Mouse (Mus musculus) small intestine, adult 2 months (tissue): Measurements from ENCODE around the gene Eapp. TPM values are rescaled to one million over a fixed set of nuclear protein-coding genes. Genes with fewer than 3 reads are reported as not detected.

Source experiments
- H3K27ac ChIP-seq: fragments of 200-500 bp; 2 replicates; pipeline ENCODE4 v1.5.1; 2012; ENCODE audit warnings: low read depth, low read length, control low read depth, inconsistent platforms; ENCODE audit not compliant: insufficient read depth
- H3K27me3 ChIP-seq: fragments of 200-500 bp; 2 replicates; pipeline ENCODE4 v1.6.1; 2012; ENCODE audit warnings: mild to moderate bottlenecking, moderate library complexity, low read length, inconsistent platforms; ENCODE audit not compliant: control insufficient read depth, insufficient read depth
- H3K36me3 ChIP-seq: fragments of 200-500 bp; 2 replicates; pipeline ENCODE4 v1.6.1; 2012; ENCODE audit warnings: mild to moderate bottlenecking, low read length, control low read depth, inconsistent platforms; ENCODE audit not compliant: control insufficient read depth, insufficient read depth
- H3K4me1 ChIP-seq: fragments of 200-500 bp; 2 replicates; pipeline ENCODE4 v1.6.1; 2012; ENCODE audit warnings: low read length, inconsistent platforms, mixed read lengths; ENCODE audit not compliant: control insufficient read depth, insufficient read depth, insufficient read length
- H3K4me3 ChIP-seq: fragments of 200-500 bp; 2 replicates; pipeline ENCODE4 v1.5.1; 2012; ENCODE audit warnings: low read depth, mild to moderate bottlenecking, control low read depth, inconsistent platforms, low read length, moderate library complexity
- CTCF ChIP-seq: fragments of 200-500 bp; IDR thresholded peaks from 2 replicates; pipeline ENCODE4 v1.5.1; 2012; ENCODE audit warnings: low read depth, mild to moderate bottlenecking, control low read depth, inconsistent platforms, low read length, moderate library complexity, mixed read lengths; ENCODE audit not compliant: insufficient replicate concordance, insufficient read length; ENCODE audit errors: extremely low read depth
- POLR2A ChIP-seq: fragments of 200-500 bp; IDR thresholded peaks from 2 replicates; pipeline ENCODE4 v1.6.1; 2012; ENCODE audit warnings: low read depth, mild to moderate bottlenecking, control low read depth, inconsistent platforms, low read length, moderate library complexity
- WGBS: fragments of 180-500 bp; shearing (Covaris S2); methylation state at CpG from one replicate; pipeline ENCODE4 v1.1.7; 2018; 5-methylcytosine and 5-hydroxymethylcytosine counted together
- polyA plus RNA-seq: library from polyadenylated mRNA; depleted of rRNA; stranded (reverse); fragments of >200 nt; gene quantifications from 2 replicates; pipeline ENCODE4 v1.2.3, GENCODE M21; 2012

Eapp gene
- polyA plus RNA-seq, 1 experiment: 4.4 TPM

GRCm38 (mm10) chr12:54658425-54659092 lies 37.1 kb downstream of the Eapp start:
- 40% methylated on average over 7 of the region's 7 CpGs for WGBS
- H3K4me1 ChIP-seq: peaks cover 17% of the 10 kb centered on the region; the same call in 1 of the 2 replicates
- no peak overlapping the region for H3K4me3 ChIP-seq
- TF ChIP-seq POLR2A (no peak), CTCF (no peak)
- no peaks in the 10 kb centered on the region for H3K27me3 ChIP-seq
- no peaks in the 10 kb centered on the region for H3K36me3 ChIP-seq
- H3K27ac ChIP-seq: no peak overlapping the region; the same call in 1 of the 2 replicates

- TF ChIP-seq POLR2A: no peak
- TF ChIP-seq CTCF: no peak
- Histone ChIP-seq H3K27ac (no peak overlapping the region), H3K36me3 (no peaks in the 10 kb centered on the region)
Observed at GRCm38 (mm10) chr12:54657951-54658350, 37.7 kb downstream of the Eapp start.

GRCm38 (mm10) chr12:54657226-54657625 lies 38.5 kb downstream of the Eapp start:
- no peak for TF ChIP-seq CTCF
- no peak for TF ChIP-seq POLR2A
- Histone ChIP-seq H3K27ac (no peak overlapping the region), H3K27me3 (no peaks in the 10 kb centered on the region), H3K4me3 (no peak overlapping the region), H3K36me3 (no peaks in the 10 kb centered on the region), H3K4me1 (peaks cover 20% of the 10 kb centered on the region)
- 59% methylated on average over 2 of the region's 2 CpGs for WGBS

More at GRCm38 (mm10) chr12:54657951-54658350, 37.7 kb downstream of the Eapp start:
- Histone ChIP-seq H3K27me3 (no peaks in the 10 kb centered on the region), H3K4me1 (peaks cover 17% of the 10 kb centered on the region; the same call in 1 of the 2 replicates), H3K4me3 (no peak overlapping the region)
- 90% methylated on average over 5 of the region's 5 CpGs for WGBS

GRCm38 (mm10) chr12:54656396-54657171 lies 39.1 kb downstream of the Eapp start, which contains the start of gene Sptssa:
Gene Sptssa, minus strand, starts transcription at chr12:54656573.
- H3K4me1 ChIP-seq: peaks cover 26% of the 10 kb centered on the region
- 9% methylated on average over 53 of the region's 53 CpGs for WGBS

GRCm38 (mm10) chr12:54656039-54656395 lies 39.7 kb downstream of the Eapp start:
- Histone ChIP-seq H3K27me3 (no peaks in the 10 kb centered on the region), H3K36me3 (0 out of 2 replicates have a peak, but pooled peaks cover 3% of the 10 kb centered on the region), H3K4me1 (peaks cover 26% of the 10 kb centered on the region), H3K27ac (peak overlapping the region; percentile 70), H3K4me3 (peak overlapping the region; percentile 84)
- no peak for TF ChIP-seq POLR2A
- no peak for TF ChIP-seq CTCF
- under 1% methylated on average over 22 of the region's 22 CpGs for WGBS

More at GRCm38 (mm10) chr12:54656396-54657171, 39.1 kb downstream of the Eapp start, which contains the start of gene Sptssa:
- H3K27ac ChIP-seq: peak within 1 kb of the TSS; percentile 70
- H3K36me3 ChIP-seq: no peaks in the 10 kb centered on the region
- peak; percentile 94 for TF ChIP-seq POLR2A
- no peak for TF ChIP-seq CTCF
- no peaks in the 10 kb centered on the region for H3K27me3 ChIP-seq
- peak within 1 kb of the TSS; percentile 84 for H3K4me3 ChIP-seq

GRCm38 (mm10) chr12:54655292-54656038 lies 40.2 kb downstream of the Eapp start:
- WGBS: 2% methylated on average over 16 of the region's 16 CpGs
- peaks cover 6% of the 10 kb centered on the region for H3K36me3 ChIP-seq
- H3K27ac ChIP-seq: peak overlapping the region; percentile 70
- H3K4me3 ChIP-seq: peak overlapping the region; percentile 84
- no peaks in the 10 kb centered on the region for H3K27me3 ChIP-seq
- H3K4me1 ChIP-seq: peaks cover 26% of the 10 kb centered on the region
- no peak for TF ChIP-seq CTCF
- no peak for TF ChIP-seq POLR2A
